Mouse (Mus musculus): ENCODE results near the gene Gnrhr. TPM values are rescaled to one million over a fixed set of nuclear protein-coding genes. Genes with fewer than 3 reads are reported as not detected.

The Gnrhr gene
- polyA plus RNA-seq (2012; rRNA removed): not detected in 2 replicates

GRCm38 (mm10) chr5:86197801-86198200 is at the start of gene Gnrhr:
Gene Gnrhr (minus strand): TSS chr5:86197901.

GRCm38 (mm10) chr5:86172449-86173161 is 25.1 kb downstream of the Gnrhr start, which contains the start of gene Uba6:
Gene Uba6 (minus strand): TSS chr5:86172803.

Other genes starting within 250 kb of the Gnrhr start
- 22.4 and 25.1 TPM in 2 replicates for gene Cenpc1, start 132.3 kb downstream of the Gnrhr start, polyA plus RNA-seq (2012; rRNA removed)
- gene Stap1, start 126.2 kb downstream of the Gnrhr start, polyA plus RNA-seq (2012; rRNA removed): 0.14 and 0.18 TPM in 2 replicates
- 9.5 and 11.2 TPM in 2 replicates for gene Uba6, start 25.1 kb downstream of the Gnrhr start, polyA plus RNA-seq (2012; rRNA removed)
- not detected in 2 replicates for gene Tmprss11c, start 91.4 kb upstream of the Gnrhr start, polyA plus RNA-seq (2012; rRNA removed)
- gene Tmprss11d, start 175.5 kb upstream of the Gnrhr start, polyA plus RNA-seq (2012; rRNA removed): not detected in 2 replicates

Measured in central nervous system, embryonic 14 days (tissue).